Mouse (Mus musculus): Measurements from ENCODE around the gene Brd2.

Brd2 gene

GRCm38 (mm10) chr17:34109038-34109805 lies 13.2 kb downstream of the Brd2 start:
- CTCF ChIA-PET = interaction anchor here in 3 of 4 experiments (0.5 to 3.6 kb wide), 13 partner anchors 8 to 61 kb away, joined by 3 to 18 read pairs (median 4); no protein-coding TSS in a partner anchor
- POLR2A ChIA-PET = interaction anchor here (0.6 to 21.3 kb wide), 29 partner anchors 3 to 520 kb away, joined by 3 to 604 read pairs (median 6); partner anchors contain the start of genes H2-DMa (in 4 of the 4), Rxrb (in 3 of the 4), Slc39a7 (in 3 of the 4) and Brd2 (in 2 of the 4)

GRCm38 (mm10) chr17:34108460-34108859 lies 14.0 kb downstream of the Brd2 start:
- ChIA-PET POLR2A (interaction anchor here (0.6 to 21.3 kb wide), 16 partner anchors 7 to 351 kb away, joined by 3 to 604 read pairs (median 7); partner anchors contain the start of genes H2-DMa (in 4 of the 4), Brd2 (in 2 of the 4) and H2-Oa (in 1 of the 4)), CTCF (interaction anchor here (0.5 to 2.1 kb wide), 8 partner anchors 9 to 193 kb away, joined by 3 to 15 read pairs (median 4); partner anchors contain the start of genes Tapbp (in 1 of the 4) and Zbtb22 (in 1 of the 4))

- ChIA-PET CTCF (interaction anchor here (0.6 to 2.1 kb wide), 11 partner anchors 11 to 128 kb away, joined by 3 to 10 read pairs (median 4); no protein-coding TSS in a partner anchor), POLR2A (interaction anchor here (0.6 to 21.3 kb wide), 20 partner anchors 8 to 852 kb away, joined by 3 to 604 read pairs (median 4); partner anchors contain the start of genes H2-DMa (in 4 of the 4), Brd2 (in 2 of the 4), H2-Oa (in 2 of the 4) and B3galt4 (in 1 of the 4))
These were observed 15.1 kb downstream of the Brd2 start for GRCm38 (mm10) chr17:34107109-34107867.

GRCm38 (mm10) chr17:34106555-34106954 lies 15.9 kb downstream of the Brd2 start:
- POLR2A ChIA-PET = interaction anchor here (0.6 to 21.3 kb wide), 15 partner anchors 9 to 853 kb away, joined by 3 to 604 read pairs (median 5); partner anchors contain the start of genes H2-DMa (in 4 of the 4), H2-Oa (in 2 of the 4), Brd2 (in 1 of the 4) and Col11a2 (in 1 of the 4)

GRCm38 (mm10) chr17:34104804-34105203 lies 17.6 kb downstream of the Brd2 start:
- CTCF ChIA-PET = interaction anchor here in 2 of 4 experiments (0.7 to 2.1 kb wide), 3 partner anchors 8 to 66 kb away, joined by 3 to 10 read pairs (median 4); no protein-coding TSS in a partner anchor
- POLR2A ChIA-PET = interaction anchor here in 3 of 4 experiments (1.0 to 21.3 kb wide), 7 partner anchors 10 to 153 kb away, joined by 3 to 604 read pairs (median 103); partner anchors contain the start of genes H2-DMa (in 3 of the 3), B3galt4 (in 1 of the 3) and H2-Oa (in 1 of the 3)

More at GRCm38 (mm10) chr17:34106555-34106954, 15.9 kb downstream of the Brd2 start:
- CTCF ChIA-PET = interaction anchor here (0.7 to 2.1 kb wide), 13 partner anchors 10 to 129 kb away, joined by 3 to 10 read pairs (median 4); no protein-coding TSS in a partner anchor

- CTCF ChIA-PET = interaction anchor here in 1 of 4 experiments (1.0 to 1.1 kb wide), 2 partner anchors 28 to 33 kb away, joined by 3 read pairs; no protein-coding TSS in a partner anchor
These were observed 19.6 kb downstream of the Brd2 start for GRCm38 (mm10) chr17:34102831-34103230.

GRCm38 (mm10) chr17:34101604-34102032 lies 20.8 kb downstream of the Brd2 start:
- ChIA-PET POLR2A (interaction anchor here (0.6 to 21.3 kb wide), 29 partner anchors 8 to 1168 kb away, joined by 3 to 604 read pairs (median 5); partner anchors contain the start of genes H2-DMa (in 4 of the 4), Rxrb (in 2 of the 4), Slc39a7 (in 2 of the 4) and H2-Oa (in 1 of the 4)), CTCF (interaction anchor here (0.5 to 1.7 kb wide), 76 partner anchors 8 to 1194 kb away, joined by 3 to 24 read pairs (median 4); partner anchors contain the start of genes H2-DMa (in 2 of the 4), H2-Oa (in 2 of the 4), Psmb9 (in 1 of the 4) and Rps18 (in 1 of the 4))

More at GRCm38 (mm10) chr17:34102831-34103230, 19.6 kb downstream of the Brd2 start:
- POLR2A ChIA-PET = interaction anchor here in 3 of 4 experiments (0.7 to 21.3 kb wide), 8 partner anchors 10 to 71 kb away, joined by 3 to 604 read pairs (median 14); partner anchors contain the start of genes H2-DMa (in 3 of the 3), H2-Oa (in 1 of the 3), Rxrb (in 1 of the 3) and Slc39a7 (in 1 of the 3)

- CTCF ChIA-PET = interaction anchor here (0.6 to 1.7 kb wide), 75 partner anchors 8 to 1194 kb away, joined by 3 to 24 read pairs (median 4); partner anchors contain the start of genes H2-DMa (in 2 of the 4), H2-Oa (in 2 of the 4), Psmb9 (in 1 of the 4) and Rps18 (in 1 of the 4)
- POLR2A ChIA-PET = interaction anchor here (0.6 to 21.3 kb wide), 29 partner anchors 8 to 1169 kb away, joined by 3 to 604 read pairs (median 5); partner anchors contain the start of genes H2-DMa (in 4 of the 4), Rxrb (in 2 of the 4), Slc39a7 (in 2 of the 4) and H2-Oa (in 1 of the 4)
These were observed 21.2 kb downstream of the Brd2 start for GRCm38 (mm10) chr17:34101185-34101584.

GRCm38 (mm10) chr17:34099531-34099930 lies 22.9 kb downstream of the Brd2 start:
- ChIA-PET CTCF (interaction anchor here in 2 of 4 experiments (0.6 to 1.5 kb wide), 3 partner anchors 9 to 36 kb away, joined by 3 to 5 read pairs (median 4); no protein-coding TSS in a partner anchor), POLR2A (interaction anchor here in 3 of 4 experiments (0.6 to 15.6 kb wide), 9 partner anchors 9 to 36 kb away, joined by 3 to 503 read pairs (median 5); partner anchors contain the start of gene H2-DMa (in 2 of the 3))

GRCm38 (mm10) chr17:34098709-34099479 lies 23.5 kb downstream of the Brd2 start:
- POLR2A ChIA-PET = interaction anchor here in 3 of 4 experiments (0.6 to 15.6 kb wide), 9 partner anchors 10 to 36 kb away, joined by 3 to 503 read pairs (median 5); partner anchors contain the start of gene H2-DMa (in 2 of the 3)

GRCm38 (mm10) chr17:34097272-34097671 lies 25.2 kb downstream of the Brd2 start:
- CTCF ChIA-PET = interaction anchor here in 3 of 4 experiments (0.7 to 2.3 kb wide), 4 partner anchors 9 to 1594 kb away, joined by 3 to 10 read pairs (median 6); no protein-coding TSS in a partner anchor

More at GRCm38 (mm10) chr17:34098709-34099479, 23.5 kb downstream of the Brd2 start:
- CTCF ChIA-PET = interaction anchor here in 2 of 4 experiments (0.6 to 1.5 kb wide), 5 partner anchors 10 to 147 kb away, joined by 3 to 5 read pairs (median 3); no protein-coding TSS in a partner anchor

GRCm38 (mm10) chr17:34096497-34097010 lies 25.9 kb downstream of the Brd2 start:
- POLR2A ChIA-PET = interaction anchor here (0.6 to 21.1 kb wide), 16 partner anchors 8 to 141 kb away, joined by 3 to 604 read pairs (median 4); partner anchors contain the start of genes H2-DMa (in 4 of the 4), Rps18 (in 1 of the 4) and Vps52 (in 1 of the 4)
- CTCF ChIA-PET = interaction anchor here in 3 of 4 experiments (0.7 to 4.5 kb wide), 7 partner anchors 9 to 1594 kb away, joined by 3 to 37 read pairs (median 5); no protein-coding TSS in a partner anchor

More at GRCm38 (mm10) chr17:34097272-34097671, 25.2 kb downstream of the Brd2 start:
- POLR2A ChIA-PET = interaction anchor here in 3 of 4 experiments (0.6 to 21.1 kb wide), 5 partner anchors 9 to 94 kb away, joined by 3 to 604 read pairs (median 26); partner anchors contain the start of gene H2-DMa (in 2 of the 3)

GRCm38 (mm10) chr17:34094283-34095035 lies 28.0 kb downstream of the Brd2 start:
- CTCF ChIA-PET = interaction anchor here (0.6 to 4.5 kb wide), 12 partner anchors 7 to 76 kb away, joined by 3 to 37 read pairs (median 4); no protein-coding TSS in a partner anchor
- POLR2A ChIA-PET = interaction anchor here (0.6 to 21.1 kb wide), 32 partner anchors 9 to 277 kb away, joined by 3 to 604 read pairs (median 4); partner anchors contain the start of genes H2-DMa (in 3 of the 4), Rps18 (in 2 of the 4), Vps52 (in 2 of the 4) and Daxx (in 1 of the 4)
